22 mouse cellular contexts compared by ENCODE assay signal in genomic region chr8:30636791-30637190, GRCm38 (mm10).
A peak's percentile ranks its signal among the peaks of the same experiment; 100 is the strongest.
DNase-seq lines count a peak whose midpoint lies in the region; ATAC-seq lines count a peak whose summit lies in the region.
"Had no signal": no experiment of that assay in that cellular context is flagged by ENCODE, and none has a peak within 500 bp of the region (broad histone marks: within the 10 kb centered on the region; RNA-seq: fewer than 3 reads in every experiment).

No protein-coding gene starts in this region.

- DNase-seq in forebrain, embryonic 14.5 days (ENCODE audit: low spot score) = peak; percentile 64
- DNase-seq in midbrain, embryonic 14.5 days = peak; percentile 9
- DNase-seq in cerebellum, adult 8-10 months = peak; percentile 35
- DNase-seq in thymus, postnatal 36 days = no peak
- DNase-seq: adrenal gland, postnatal 14 days; gastrocnemius, postnatal 25 days; heart, adult 2 months; heart, postnatal 36 days; kidney, adult 9 months; kidney, postnatal 25 days; liver; right cerebral cortex, postnatal 14 days had no signal

- no peak overlapping the region for H3K4me3 ChIP-seq in forebrain, embryonic 14.5 days (ENCODE audit: low read depth, low read length)
- H3K4me3 ChIP-seq in forebrain, embryonic 12.5 days (replicated peaks) = no peak overlapping the region
- no peak overlapping the region for H3K4me3 ChIP-seq in midbrain, embryonic 14.5 days (replicated peaks; ENCODE audit: low read depth, low read length)
- H3K4me3 ChIP-seq in midbrain, embryonic 15.5 days = no peak overlapping the region
- H3K4me3 ChIP-seq in hindbrain, embryonic 16.5 days (ENCODE audit: low read length) = no peak overlapping the region
- H3K4me3 ChIP-seq: embryonic facial prominence, embryonic 12.5 days; erythroblast, embryonic 14.5 days; heart, adult 2 months; intestine, embryonic 15.5 days; megakaryocyte, embryonic 14.5 days had no signal

- H3K4me2 ChIP-seq in forebrain, embryonic 14.5 days (ENCODE audit: low read length) = no peak overlapping the region
- no peak overlapping the region for H3K4me2 ChIP-seq in forebrain, embryonic 12.5 days
- H3K4me2 ChIP-seq in midbrain, embryonic 14.5 days (ENCODE audit: low read length) = no peak overlapping the region
- no peak overlapping the region for H3K4me2 ChIP-seq in midbrain, embryonic 15.5 days
- H3K4me2 ChIP-seq in hindbrain, embryonic 16.5 days (ENCODE audit: low read length) = no peak overlapping the region
- H3K4me2 ChIP-seq: embryonic facial prominence, embryonic 12.5 days; intestine, embryonic 15.5 days had no signal

- no peaks in the 10 kb centered on the region for H3K27me3 ChIP-seq in forebrain, embryonic 14.5 days (replicated peaks; ENCODE audit: control insufficient read depth, insufficient read depth, low read length)
- no peaks in the 10 kb centered on the region for H3K27me3 ChIP-seq in forebrain, embryonic 12.5 days
- H3K27me3 ChIP-seq in midbrain, embryonic 14.5 days (ENCODE audit: control insufficient read depth, insufficient read depth, low read length) = no peaks in the 10 kb centered on the region
- H3K27me3 ChIP-seq in midbrain, embryonic 15.5 days (replicated peaks) = no peaks in the 10 kb centered on the region
- H3K27me3 ChIP-seq in hindbrain, embryonic 16.5 days (replicated peaks; ENCODE audit: control insufficient read depth, insufficient read depth, low read length) = no peaks in the 10 kb centered on the region
- H3K27me3 ChIP-seq: embryonic facial prominence, embryonic 12.5 days; intestine, embryonic 15.5 days; megakaryocyte, embryonic 14.5 days had no signal

- no peaks in the 10 kb centered on the region for H3K9me3 ChIP-seq in forebrain, embryonic 14.5 days (replicated peaks; ENCODE audit: control insufficient read depth, low read length)
- no peaks in the 10 kb centered on the region for H3K9me3 ChIP-seq in forebrain, embryonic 12.5 days
- no peaks in the 10 kb centered on the region for H3K9me3 ChIP-seq in midbrain, embryonic 14.5 days (ENCODE audit: control insufficient read depth, low read length)
- H3K9me3 ChIP-seq in midbrain, embryonic 15.5 days = no peaks in the 10 kb centered on the region
- H3K9me3 ChIP-seq in hindbrain, embryonic 16.5 days (ENCODE audit: control insufficient read depth, low read length) = no peaks in the 10 kb centered on the region
- H3K9me3 ChIP-seq: embryonic facial prominence, embryonic 12.5 days; intestine, embryonic 15.5 days; megakaryocyte, embryonic 14.5 days had no signal

- H3K9ac ChIP-seq in forebrain, embryonic 14.5 days (ENCODE audit: low read length) = no peak overlapping the region
- H3K9ac ChIP-seq in forebrain, embryonic 12.5 days = no peak overlapping the region
- H3K9ac ChIP-seq in midbrain, embryonic 14.5 days (replicated peaks; ENCODE audit: low read length) = no peak overlapping the region
- H3K9ac ChIP-seq in midbrain, embryonic 15.5 days = no peak overlapping the region
- H3K9ac ChIP-seq in hindbrain, embryonic 16.5 days (ENCODE audit: low read depth, low read length) = no peak overlapping the region
- H3K9ac ChIP-seq: embryonic facial prominence, embryonic 12.5 days; intestine, embryonic 15.5 days had no signal

- no peaks in the 10 kb centered on the region for H3K4me1 ChIP-seq in forebrain, embryonic 14.5 days (ENCODE audit: control insufficient read depth, insufficient read depth, low read length)
- no peaks in the 10 kb centered on the region for H3K4me1 ChIP-seq in forebrain, embryonic 12.5 days
- no peaks in the 10 kb centered on the region for H3K4me1 ChIP-seq in midbrain, embryonic 14.5 days (ENCODE audit: control insufficient read depth, insufficient read depth, low read length)
- H3K4me1 ChIP-seq in midbrain, embryonic 15.5 days = no peaks in the 10 kb centered on the region
- no peaks in the 10 kb centered on the region for H3K4me1 ChIP-seq in hindbrain, embryonic 16.5 days (ENCODE audit: control insufficient read depth, insufficient read depth, low read depth, low read length)
- H3K4me1 ChIP-seq: embryonic facial prominence, embryonic 12.5 days; intestine, embryonic 15.5 days; megakaryocyte, embryonic 14.5 days had no signal

- peak; percentile 23; the same call in 1 of the 2 replicates for ATAC-seq in forebrain, embryonic 14.5 days
- no peak for ATAC-seq in forebrain, embryonic 12.5 days (ENCODE audit: low FRiP score)
- ATAC-seq in midbrain, embryonic 14.5 days (ENCODE audit: low FRiP score, low TSS enrichment) = no peak
- ATAC-seq in midbrain, embryonic 15.5 days (replicated peaks) = no peak
- peak; percentile 84; the same call in 1 of the 2 replicates for ATAC-seq in hindbrain, embryonic 16.5 days
- ATAC-seq in CD4-positive, CD25-positive, alpha-beta regulatory T cell, adult 4 months = no peak
- ATAC-seq: activated CD4-positive, CD25-positive, alpha-beta regulatory T cell, adult 4 months; intestine, embryonic 15.5 days had no signal

- no peaks in the 10 kb centered on the region for H3K36me3 ChIP-seq in forebrain, embryonic 14.5 days (ENCODE audit: control insufficient read depth, insufficient read depth, low read length)
- H3K36me3 ChIP-seq in forebrain, embryonic 12.5 days (replicated peaks) = no peaks in the 10 kb centered on the region
- H3K36me3 ChIP-seq in midbrain, embryonic 14.5 days (ENCODE audit: control insufficient read depth, insufficient read depth, low read length) = no peaks in the 10 kb centered on the region
- no peaks in the 10 kb centered on the region for H3K36me3 ChIP-seq in midbrain, embryonic 15.5 days (replicated peaks)
- H3K36me3 ChIP-seq in hindbrain, embryonic 16.5 days (ENCODE audit: control insufficient read depth, insufficient read depth, low read length) = no peaks in the 10 kb centered on the region
- H3K36me3 ChIP-seq: embryonic facial prominence, embryonic 12.5 days; G1E; intestine, embryonic 15.5 days had no signal

- H3K27ac ChIP-seq in forebrain, embryonic 14.5 days (ENCODE audit: low read depth, low read length) = no peak overlapping the region
- H3K27ac ChIP-seq in forebrain, embryonic 12.5 days = no peak overlapping the region
- no peak overlapping the region for H3K27ac ChIP-seq in midbrain, embryonic 14.5 days (replicated peaks; ENCODE audit: low read depth, low read length)
- H3K27ac ChIP-seq in midbrain, embryonic 15.5 days = no peak overlapping the region
- no peak overlapping the region for H3K27ac ChIP-seq in hindbrain, embryonic 16.5 days (ENCODE audit: low read depth, low read length)
- H3K27ac ChIP-seq: embryonic facial prominence, embryonic 12.5 days; heart, adult 2 months; intestine, embryonic 15.5 days had no signal

- WGBS in forebrain, embryonic 14.5 days = 60% methylated on average over 2 of the region's 2 CpGs
- 83% methylated on average over 2 of the region's 2 CpGs for WGBS in forebrain, embryonic 12.5 days
- WGBS in midbrain, embryonic 14.5 days = 61% methylated on average over 2 of the region's 2 CpGs
- 73% methylated on average over 2 of the region's 2 CpGs for WGBS in midbrain, embryonic 15.5 days
- WGBS in hindbrain, embryonic 16.5 days = 60% methylated on average over 2 of the region's 2 CpGs

Comparison
In these comparisons a context has a peak if more than half of its experiments do, and no peak if none do; other contexts are left out.
1. ATAC-seq: peak in forebrain, embryonic 14.5 days (single experiment) and hindbrain, embryonic 16.5 days (single experiment); none in forebrain, embryonic 12.5 days (single experiment), midbrain, embryonic 14.5 days (single experiment), midbrain, embryonic 15.5 days (single experiment) and CD4-positive, CD25-positive, alpha-beta regulatory T cell, adult 4 months (single experiment).
2. DNase-seq: peak in forebrain, embryonic 14.5 days (single experiment), midbrain, embryonic 14.5 days (single experiment) and cerebellum, adult 8-10 months (single experiment); none in thymus, postnatal 36 days (0 of 2).